Mouse (Mus musculus): ENCODE results near the gene Olfr547. TPM values are rescaled to one million over a fixed set of nuclear protein-coding genes. Genes with fewer than 3 reads are reported as not detected.

Olfr547 gene
- total RNA-seq, 2 experiments from 2014 or later, result not detected

DNA sequence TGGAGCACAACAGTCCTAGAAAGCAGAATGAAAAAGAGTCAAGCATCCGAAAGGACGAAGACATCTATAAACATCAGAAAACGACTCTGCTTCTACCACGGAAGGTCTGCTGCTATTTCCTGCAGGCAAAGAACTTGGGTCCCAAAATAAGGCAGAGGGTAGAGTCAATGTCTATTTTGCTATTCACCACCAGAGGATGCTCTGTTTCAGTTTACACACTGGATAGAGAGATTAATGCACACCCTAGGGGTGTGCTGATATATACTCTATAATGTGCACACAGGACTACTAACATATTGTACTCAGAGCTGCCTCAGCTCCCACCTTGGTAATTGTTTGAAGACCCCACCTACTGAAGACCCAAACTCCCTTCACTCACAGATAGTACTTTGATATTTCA, 31.7 kb downstream of the Olfr547 start:
- no peak for DNase-seq

- no peak for DNase-seq
These were observed 36.6 kb downstream of the Olfr547 start, which contains the start of gene Olfr550 for GRCm38 (mm10) chr7:102571142-102571541. Gene Olfr550 (plus strand): TSS chr7:102571442.

GRCm38 (mm10) chr7:102573174-102573830, 38.8 kb downstream of the Olfr547 start:
- DNase-seq, result no peak

DNA sequence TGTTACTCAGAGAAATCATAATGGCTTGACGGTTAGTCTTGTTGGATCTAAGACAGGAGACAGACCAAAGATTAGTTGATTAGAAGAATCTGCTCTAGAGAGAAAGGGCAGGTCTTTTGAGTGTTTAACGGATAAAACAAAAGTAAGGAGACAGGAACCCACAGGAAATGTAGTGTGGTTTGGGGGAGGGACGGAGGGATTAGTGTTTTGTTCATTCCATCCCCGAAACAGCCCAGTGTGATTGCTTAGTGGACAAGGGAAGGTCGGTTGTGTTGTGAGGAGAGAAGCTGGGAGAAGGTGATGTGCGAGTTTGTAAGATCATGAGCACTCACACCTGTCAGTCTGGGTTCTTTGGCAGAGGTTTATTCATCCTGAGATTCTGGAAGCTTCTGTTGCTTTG, 41.4 kb downstream of the Olfr547 start:
- no peak for DNase-seq

Other genes with a start within 250 kb of the Olfr547 start
- 10 to 100 TPM; 25.5 to 30.0 TPM for gene Rrm1, start 93.1 kb upstream of the Olfr547 start, total RNA-seq (2021)
- not detected for gene Olfr543, start 53.1 kb upstream of the Olfr547 start, total RNA-seq (2021)
- not detected for gene Olfr544, start 46.4 kb upstream of the Olfr547 start, total RNA-seq (2021)
- not detected for gene Olfr545, start 35.2 kb upstream of the Olfr547 start, total RNA-seq (2021)
- not detected for gene Olfr548-ps1, start 6.1 kb downstream of the Olfr547 start, total RNA-seq (2021)
- not detected for gene Olfr549, start 15.1 kb downstream of the Olfr547 start, total RNA-seq (2021)
- gene Trim21, start 30.7 kb downstream of the Olfr547 start, total RNA-seq (2021), result 1 to 10 TPM; 4.4 to 4.6 TPM
- under 1 TPM; 0.09 TPM for gene Olfr550, start 36.7 kb downstream of the Olfr547 start, total RNA-seq (2021)
- gene Olfr551, start 57.1 kb downstream of the Olfr547 start, total RNA-seq (2021), result not detected
- gene Olfr552, start 63.0 kb downstream of the Olfr547 start, total RNA-seq (2021), result under 1 TPM in 1 of 2 experiments, not detected in 1; 0.07 TPM
- not detected for gene Olfr553, start 83.5 kb downstream of the Olfr547 start, total RNA-seq (2021)
- gene Olfr554, start 103.7 kb downstream of the Olfr547 start, total RNA-seq (2021), result not detected
- not detected for gene Olfr555, start 124.1 kb downstream of the Olfr547 start, total RNA-seq (2021)
- gene Olfr556, start 130.2 kb downstream of the Olfr547 start, total RNA-seq (2021), result not detected
- 1 to 10 TPM; 4.7 to 6.6 TPM for gene Trim68, start 152.6 kb downstream of the Olfr547 start, total RNA-seq (2021)
- gene Olfr557, start 161.2 kb downstream of the Olfr547 start, total RNA-seq (2021), result not detected
- 1 to 10 TPM; 3.4 to 3.8 TPM for gene Olfr558, start 167.5 kb downstream of the Olfr547 start, total RNA-seq (2021)
- gene Olfr33, start 184.3 kb downstream of the Olfr547 start, total RNA-seq (2021), result not detected
- gene Olfr559, start 192.7 kb downstream of the Olfr547 start, total RNA-seq (2021), result not detected
- not detected for gene Olfr560, start 224.6 kb downstream of the Olfr547 start, total RNA-seq (2021)
- gene Olfr78, start 224.7 kb downstream of the Olfr547 start, total RNA-seq (2021), result 1 to 10 TPM; 1.3 to 1.4 TPM
- gene Olfr561, start 236.5 kb downstream of the Olfr547 start, total RNA-seq (2021), result not detected

All from gastrocnemius, postnatal 10 days (tissue).